In genomic region chr15:36688051-36688754, GRCm38 (mm10) we compare ENCODE assay signal across 8 mouse cellular contexts.
DNase-seq lines count a peak whose midpoint lies in the region; ATAC-seq lines count a peak whose summit lies in the region.
"Had no signal": no experiment of that assay in that cellular context is flagged by ENCODE, and none has a peak within 500 bp of the region (broad histone marks: within the 10 kb centered on the region; RNA-seq: fewer than 3 reads in every experiment).

No protein-coding gene starts in this region.

- 4% methylated on average over 17 of the region's 17 CpGs for WGBS in liver, embryonic 16.5 days (ENCODE audit: insufficient replicate concordance)

- H3K36me3 ChIP-seq in liver, embryonic 16.5 days (ENCODE audit: control insufficient read depth, insufficient read depth) = no peaks in the 10 kb centered on the region

- peak; percentile 49 for DNase-seq in 416B (ENCODE audit: low read depth)
- DNase-seq in A20 (ENCODE audit: low read depth, low spot score) = peak; percentile 51
- DNase-seq in fat pad, adult 2 months (ENCODE audit: extremely low read depth, low read depth, low spot score) = peak; percentile 42
- DNase-seq in spleen, postnatal 4 days (ENCODE audit: low spot score in 2 of 2) = peak; percentile 58 to 77
- no peak for DNase-seq in right cerebral cortex, postnatal 36 days (ENCODE audit: low spot score in 2 of 2)
- no peak for DNase-seq in cerebellum, postnatal 10 days

- peak overlapping the region; percentile 55 for H3K4me2 ChIP-seq in liver, embryonic 16.5 days (ENCODE audit: low read depth, low read length)

- peak; percentile 80 for ATAC-seq in liver, embryonic 16.5 days (ENCODE audit: low read depth)

- H3K9me3 ChIP-seq in liver, embryonic 16.5 days (replicated peaks; ENCODE audit: control insufficient read depth, low read length) = no peaks in the 10 kb centered on the region

- H3K27me3 ChIP-seq in liver, embryonic 16.5 days (ENCODE audit: control insufficient read depth, insufficient read depth, low read depth, low read length) = no peaks in the 10 kb centered on the region; the same call in 1 of the 2 replicates

- H3K9ac ChIP-seq in liver, embryonic 16.5 days (ENCODE audit: low read depth, low read length) = 0 out of 2 replicates have a peak overlapping the region, but pooled peaks have one; percentile 5

- H3K4me1 ChIP-seq in liver, embryonic 16.5 days (ENCODE audit: control insufficient read depth, low read depth, low read length) = peaks cover 21% of the 10 kb centered on the region

- peak overlapping the region; percentile 37 for H3K4me3 ChIP-seq in liver, embryonic 16.5 days (ENCODE audit: low read depth, low read length)

- H3K27ac ChIP-seq in liver, embryonic 16.5 days (ENCODE audit: low read length) = peak overlapping the region; percentile 31
- H3K27ac ChIP-seq: macrophage had no signal

Comparison
In these comparisons a context has a peak if more than half of its experiments do, and no peak if none do; other contexts are left out.
1. DNase-seq: peak in 416B (single experiment), A20 (single experiment), fat pad, adult 2 months (single experiment) and spleen, postnatal 4 days (2 of 2); none in right cerebral cortex, postnatal 36 days (0 of 2) and cerebellum, postnatal 10 days (0 of 2).